Comparison of ENCODE assay signal across 17 mouse cellular contexts in the genomic region with DNA sequence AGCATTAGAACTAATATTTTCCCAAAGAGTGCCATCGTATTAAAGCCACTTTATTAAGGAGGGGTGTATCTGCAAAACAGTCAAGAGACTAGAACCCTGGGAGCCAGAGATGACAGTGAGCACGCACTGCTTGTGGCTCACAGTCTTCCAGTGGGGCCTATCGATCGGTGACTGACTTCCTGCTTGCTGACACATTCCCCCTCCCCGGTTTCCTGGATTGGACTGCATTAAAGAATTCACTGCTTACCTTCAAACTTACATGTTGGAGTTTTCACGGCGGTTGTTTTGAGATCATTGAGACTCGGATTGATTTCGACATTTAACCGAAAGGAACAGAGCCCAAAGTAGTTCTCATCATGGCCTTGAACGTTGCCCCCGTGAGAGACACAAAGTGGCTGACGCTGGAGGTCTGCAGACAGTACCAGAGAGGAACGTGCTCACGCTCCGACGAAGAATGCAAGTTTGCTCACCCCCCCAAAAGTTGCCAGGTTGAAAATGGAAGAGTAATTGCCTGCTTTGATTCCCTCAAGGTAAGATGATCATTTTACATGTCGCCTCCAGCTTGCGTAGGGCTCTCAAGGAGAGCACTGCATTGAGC. TPM values are rescaled to one million over a fixed set of nuclear protein-coding genes. Genes with fewer than 3 reads are reported as not detected.
A peak's percentile ranks its signal among the peaks of the same experiment; 100 is the strongest.
DNase-seq lines count a peak whose midpoint lies in the region; ATAC-seq and TF ChIP-seq lines count a peak whose summit lies in the region.
"Had no signal": no experiment of that assay in that cellular context is flagged by ENCODE, and none has a peak within 500 bp of the region (broad histone marks: within the 10 kb centered on the region; RNA-seq: fewer than 3 reads in every experiment).

No protein-coding gene starts in this region.

- WGBS in embryonic facial prominence, embryonic 13.5 days, result 80% methylated on average over 19 of the region's 19 CpGs
- 89% methylated on average over 19 of the region's 19 CpGs for WGBS in embryonic facial prominence, embryonic 10.5 days
- WGBS in spleen, adult 2 months, result 64% methylated on average over 19 of the region's 19 CpGs
- WGBS in liver, embryonic 16.5 days (ENCODE audit: insufficient replicate concordance), result 37% methylated on average over 19 of the region's 19 CpGs

- DNase-seq in embryonic facial prominence, embryonic 10.5 days (ENCODE audit: low spot score), result no peak
- no peak for DNase-seq in spleen, adult 2 months (ENCODE audit: low read depth in 1 of 2, low spot score in 2 of 2)
- no peak for DNase-seq in spleen, postnatal 36 days (ENCODE audit: low spot score in 2 of 2)
- DNase-seq in urinary bladder, adult 2 months (ENCODE audit: low spot score), result no peak
- DNase-seq in left cerebral cortex, adult 18-20 months (ENCODE audit: low spot score in 2 of 2), result no peak
- DNase-seq: gastrocnemius, postnatal 10 days; heart, postnatal 36 days; kidney, postnatal 10 days; right cerebral cortex, postnatal 25 days; thymus, postnatal 36 days had no signal

- no peaks in the 10 kb centered on the region for H3K27me3 ChIP-seq in embryonic facial prominence, embryonic 13.5 days
- no peaks in the 10 kb centered on the region for H3K27me3 ChIP-seq in embryonic facial prominence, embryonic 10.5 days (replicated peaks; ENCODE audit: low read depth, poor library complexity, severe bottlenecking)
- no peaks in the 10 kb centered on the region for H3K27me3 ChIP-seq in spleen, adult 2 months (ENCODE audit: control insufficient read depth, insufficient read depth, low read length)
- H3K27me3 ChIP-seq in liver, embryonic 16.5 days (ENCODE audit: control insufficient read depth, insufficient read depth, low read depth, low read length), result no peaks in the 10 kb centered on the region
- H3K27me3 ChIP-seq: hindbrain, embryonic 15.5 days; neural tube, embryonic 12.5 days had no signal

- H3K9ac ChIP-seq in embryonic facial prominence, embryonic 13.5 days, result no peak overlapping the region
- no peak overlapping the region for H3K9ac ChIP-seq in liver, embryonic 16.5 days (ENCODE audit: low read depth, low read length)
- H3K9ac ChIP-seq: hindbrain, embryonic 15.5 days; neural tube, embryonic 12.5 days had no signal

- H3K4me3 ChIP-seq in embryonic facial prominence, embryonic 13.5 days, result no peak overlapping the region
- no peak overlapping the region for H3K4me3 ChIP-seq in embryonic facial prominence, embryonic 10.5 days
- no peak overlapping the region for H3K4me3 ChIP-seq in spleen, adult 2 months (ENCODE audit: extremely low read depth, insufficient read depth, insufficient read length)
- H3K4me3 ChIP-seq in liver, embryonic 16.5 days (ENCODE audit: low read depth, low read length), result no peak overlapping the region
- H3K4me3 ChIP-seq: hindbrain, embryonic 15.5 days; layer of hippocampus, adult 2 months; neural tube, embryonic 12.5 days had no signal

- H3K9me3 ChIP-seq in embryonic facial prominence, embryonic 13.5 days, result no peaks in the 10 kb centered on the region
- H3K9me3 ChIP-seq in embryonic facial prominence, embryonic 10.5 days, result no peaks in the 10 kb centered on the region
- H3K9me3 ChIP-seq in liver, embryonic 16.5 days (replicated peaks; ENCODE audit: control insufficient read depth, low read length), result no peaks in the 10 kb centered on the region
- H3K9me3 ChIP-seq: hindbrain, embryonic 15.5 days; neural tube, embryonic 12.5 days had no signal

- no peak overlapping the region for H3K4me2 ChIP-seq in embryonic facial prominence, embryonic 13.5 days
- no peak overlapping the region for H3K4me2 ChIP-seq in liver, embryonic 16.5 days (ENCODE audit: low read depth, low read length)
- H3K4me2 ChIP-seq: hindbrain, embryonic 15.5 days; neural tube, embryonic 12.5 days had no signal

- TF ChIP-seq CTCF in spleen, adult 2 months (IDR thresholded peaks at IDR 0.05; ENCODE audit: extremely low read depth, insufficient read depth, insufficient read length, insufficient replicate concordance), result no peak

- H3K27ac ChIP-seq in embryonic facial prominence, embryonic 13.5 days, result peak overlapping the region; percentile 23; the same call in 1 of the 2 replicates
- no peak overlapping the region for H3K27ac ChIP-seq in embryonic facial prominence, embryonic 10.5 days (replicated peaks)
- H3K27ac ChIP-seq in spleen, adult 2 months (ENCODE audit: insufficient read depth, low read length), result 0 out of 2 replicates have a peak overlapping the region, but pooled peaks have one; percentile 44
- peak overlapping the region; percentile 21; the same call in 1 of the 2 replicates for H3K27ac ChIP-seq in liver, embryonic 16.5 days (ENCODE audit: low read length)
- H3K27ac ChIP-seq: hindbrain, embryonic 15.5 days; layer of hippocampus, adult 2 months; neural tube, embryonic 12.5 days had no signal

- TF ChIP-seq POLR2A in spleen, adult 2 months (IDR thresholded peaks at IDR 0.05; ENCODE audit: low read depth, low read length), result no peak

- H3K36me3 ChIP-seq in embryonic facial prominence, embryonic 13.5 days, result peaks cover 29% of the 10 kb centered on the region
- peaks cover 27% of the 10 kb centered on the region for H3K36me3 ChIP-seq in embryonic facial prominence, embryonic 10.5 days (replicated peaks)
- no peaks in the 10 kb centered on the region for H3K36me3 ChIP-seq in spleen, adult 2 months (ENCODE audit: control insufficient read depth, insufficient read depth, low read length)
- no peaks in the 10 kb centered on the region for H3K36me3 ChIP-seq in liver, embryonic 16.5 days (ENCODE audit: control insufficient read depth, insufficient read depth)
- H3K36me3 ChIP-seq: hindbrain, embryonic 15.5 days; neural tube, embryonic 12.5 days had no signal

- H3K4me1 ChIP-seq in embryonic facial prominence, embryonic 13.5 days, result peaks cover 51% of the 10 kb centered on the region
- peaks cover 8% of the 10 kb centered on the region; the same call in 1 of the 2 replicates for H3K4me1 ChIP-seq in embryonic facial prominence, embryonic 10.5 days
- peaks cover 24% of the 10 kb centered on the region; the same call in 1 of the 2 replicates for H3K4me1 ChIP-seq in spleen, adult 2 months (ENCODE audit: control insufficient read depth, insufficient read depth, insufficient read length)
- H3K4me1 ChIP-seq in liver, embryonic 16.5 days (ENCODE audit: control insufficient read depth, low read depth, low read length), result peaks cover 3% of the 10 kb centered on the region
- H3K4me1 ChIP-seq: hindbrain, embryonic 15.5 days; neural tube, embryonic 12.5 days had no signal

- no peak for ATAC-seq in embryonic facial prominence, embryonic 13.5 days (ENCODE audit: insufficient number of reproducible peaks, insufficient read depth, low FRiP score, low TSS enrichment, low read depth)
- ATAC-seq in liver, embryonic 16.5 days (ENCODE audit: low read depth), result no peak
- ATAC-seq: intestine, embryonic 16.5 days; lung, postnatal 0 days had no signal

RNA-seq across cellular contexts. Expression of gene Mbnl2, which starts 49.5 kb away (rescaled TPM):
- 146 and 173 TPM in 2 replicates for polyA plus RNA-seq in embryonic facial prominence, embryonic 13.5 days (2015; fragmentation: Nextera tagmentation; extraction: Ambion mirVana)
- 42.8 and 54.1 TPM in 2 replicates for polyA plus RNA-seq in embryonic facial prominence, embryonic 10.5 days (2016; fragmentation: Nextera tagmentation; extraction: Ambion mirVana)
- polyA plus RNA-seq in spleen, adult 2 months (2012; rRNA removed), result 18.9 and 28.9 TPM in 2 replicates
- 15.9 and 19.3 TPM in 2 replicates for polyA plus RNA-seq in liver, embryonic 16.5 days (2015; fragmentation: Nextera tagmentation; extraction: Ambion mirVana)
- 161 and 178 TPM in 2 replicates for polyA plus RNA-seq in urinary bladder, adult 2 months (2012; rRNA removed)
- 100 to 1,000 TPM; 241 to 268 TPM for total RNA-seq in left cerebral cortex, adult 18-20 months (2021)
